ENCODE assay signal across 22 mouse cellular contexts in the genomic region with DNA sequence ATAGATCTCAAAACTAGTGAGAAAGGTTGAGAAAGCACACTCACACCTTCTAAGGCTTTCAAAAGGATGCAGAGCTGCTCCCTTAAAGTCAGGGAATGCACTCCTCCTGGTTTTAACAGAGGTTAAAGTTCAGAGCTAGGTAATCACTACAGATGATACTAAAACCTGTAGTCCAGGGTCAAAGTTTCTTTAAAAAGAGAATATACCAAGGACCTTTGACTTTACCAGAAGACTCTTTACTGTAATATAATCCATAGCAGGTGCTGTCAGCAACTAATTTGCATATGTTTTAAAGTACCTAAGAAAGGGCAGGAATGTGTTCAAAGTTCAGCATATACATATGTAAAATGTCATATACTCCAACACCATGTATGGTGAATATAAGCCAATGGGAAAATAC. TPM values are rescaled to one million over a fixed set of nuclear protein-coding genes. Genes with fewer than 3 reads are reported as not detected.
A peak's percentile ranks its signal among the peaks of the same experiment; 100 is the strongest.
DNase-seq lines count a peak whose midpoint lies in the region; ATAC-seq lines count a peak whose summit lies in the region.
"Had no signal": no experiment of that assay in that cellular context is flagged by ENCODE, and none has a peak within 500 bp of the region (broad histone marks: within the 10 kb centered on the region; RNA-seq: fewer than 3 reads in every experiment).

No protein-coding gene starts in this region.

- no peaks in the 10 kb centered on the region for H3K9me3 ChIP-seq in midbrain, embryonic 11.5 days (ENCODE audit: control insufficient read depth, low read length)
- H3K9me3 ChIP-seq in midbrain, embryonic 10.5 days (replicated peaks), result no peaks in the 10 kb centered on the region
- no peaks in the 10 kb centered on the region for H3K9me3 ChIP-seq in intestine, embryonic 16.5 days (ENCODE audit: control insufficient read depth, low read length)
- H3K9me3 ChIP-seq: embryonic facial prominence, embryonic 13.5 days; embryonic facial prominence, embryonic 15.5 days; forebrain, embryonic 10.5 days; forebrain, embryonic 12.5 days had no signal

- no peak for ATAC-seq in midbrain, embryonic 11.5 days (ENCODE audit: low FRiP score)
- peak; percentile 69 for ATAC-seq in intestine, embryonic 16.5 days
- no peak for ATAC-seq in frontal cortex, adult (ENCODE audit: low TSS enrichment)
- ATAC-seq: forebrain, embryonic 14.5 days had no signal

- H3K4me2 ChIP-seq in midbrain, embryonic 11.5 days, result no peak overlapping the region
- no peak overlapping the region for H3K4me2 ChIP-seq in intestine, embryonic 16.5 days (ENCODE audit: low read depth, low read length)
- H3K4me2 ChIP-seq: embryonic facial prominence, embryonic 13.5 days; embryonic facial prominence, embryonic 15.5 days; forebrain, embryonic 12.5 days had no signal

- H3K27ac ChIP-seq in midbrain, embryonic 11.5 days (ENCODE audit: low read depth, low read length), result no peak overlapping the region
- H3K27ac ChIP-seq in midbrain, embryonic 10.5 days (replicated peaks), result no peak overlapping the region
- H3K27ac ChIP-seq in intestine, embryonic 16.5 days (ENCODE audit: low read length), result no peak overlapping the region
- H3K27ac ChIP-seq: embryonic facial prominence, embryonic 13.5 days; embryonic facial prominence, embryonic 15.5 days; forebrain, embryonic 10.5 days; forebrain, embryonic 12.5 days had no signal

- no peak overlapping the region for H3K9ac ChIP-seq in midbrain, embryonic 11.5 days (ENCODE audit: low read length)
- no peak overlapping the region for H3K9ac ChIP-seq in intestine, embryonic 16.5 days (ENCODE audit: low read depth, low read length)
- H3K9ac ChIP-seq: embryonic facial prominence, embryonic 13.5 days; embryonic facial prominence, embryonic 15.5 days; forebrain, embryonic 12.5 days had no signal

- H3K27me3 ChIP-seq in midbrain, embryonic 11.5 days (ENCODE audit: control insufficient read depth, insufficient read depth, low read length), result no peaks in the 10 kb centered on the region
- H3K27me3 ChIP-seq in midbrain, embryonic 10.5 days (ENCODE audit: low read depth, poor library complexity, severe bottlenecking), result no peaks in the 10 kb centered on the region
- H3K27me3 ChIP-seq in intestine, embryonic 16.5 days (replicated peaks; ENCODE audit: control insufficient read depth, insufficient read depth, low read length), result no peaks in the 10 kb centered on the region
- H3K27me3 ChIP-seq: embryonic facial prominence, embryonic 13.5 days; embryonic facial prominence, embryonic 15.5 days; forebrain, embryonic 12.5 days had no signal

- H3K4me3 ChIP-seq in midbrain, embryonic 11.5 days (ENCODE audit: low read depth, low read length), result no peak overlapping the region
- no peak overlapping the region for H3K4me3 ChIP-seq in midbrain, embryonic 10.5 days
- no peak overlapping the region for H3K4me3 ChIP-seq in intestine, embryonic 16.5 days (ENCODE audit: low read length)
- H3K4me3 ChIP-seq: embryonic facial prominence, embryonic 13.5 days; embryonic facial prominence, embryonic 15.5 days; erythroblast, embryonic 14.5 days; forebrain, embryonic 10.5 days; forebrain, embryonic 12.5 days had no signal

- peak; percentile 39 for DNase-seq in midbrain, embryonic 11.5 days (ENCODE audit: low spot score, missing footprints)
- DNase-seq in midbrain, embryonic 10.5 days (ENCODE audit: low spot score), result no peak
- DNase-seq in large intestine, adult 2 months (ENCODE audit: low read depth, low spot score), result peak; percentile 52
- no peak for DNase-seq in spleen, postnatal 4 days (ENCODE audit: low spot score in 2 of 2)
- DNase-seq: adrenal gland, adult 2 months; adrenal gland, postnatal 10 days; adrenal gland, postnatal 25 days; cerebellum, adult 11 months; cerebellum, adult 18-20 months; cerebellum, adult 8-10 months; cerebellum, adult 9-11 months; cerebellum, postnatal 14 days; cerebellum, postnatal 36 days; embryo, embryonic 11 days had no signal

- no peaks in the 10 kb centered on the region for H3K4me1 ChIP-seq in midbrain, embryonic 11.5 days (ENCODE audit: control insufficient read depth, insufficient read depth, low read length)
- no peaks in the 10 kb centered on the region for H3K4me1 ChIP-seq in midbrain, embryonic 10.5 days
- peaks cover 6% of the 10 kb centered on the region; the same call in 1 of the 2 replicates for H3K4me1 ChIP-seq in intestine, embryonic 16.5 days (ENCODE audit: control insufficient read depth, insufficient read depth, low read length)
- H3K4me1 ChIP-seq: embryonic facial prominence, embryonic 15.5 days; forebrain, embryonic 10.5 days; forebrain, embryonic 12.5 days had no signal

- no peaks in the 10 kb centered on the region for H3K36me3 ChIP-seq in midbrain, embryonic 11.5 days (ENCODE audit: control insufficient read depth, insufficient read depth, low read length)
- no peaks in the 10 kb centered on the region for H3K36me3 ChIP-seq in midbrain, embryonic 10.5 days
- no peaks in the 10 kb centered on the region for H3K36me3 ChIP-seq in intestine, embryonic 16.5 days (ENCODE audit: control insufficient read depth, insufficient read depth, low read length)
- H3K36me3 ChIP-seq: embryonic facial prominence, embryonic 13.5 days; embryonic facial prominence, embryonic 15.5 days; forebrain, embryonic 10.5 days; forebrain, embryonic 12.5 days had no signal

RNA-seq across cellular contexts. Expression of a gene that starts 30.7 kb away (rescaled TPM):
- 22.4 and 25.1 TPM in 2 replicates for polyA plus RNA-seq in midbrain, embryonic 11.5 days (2014; fragmentation: Nextera tagmentation; extraction: Ambion mirVana)
- 23.8 and 24.8 TPM in 2 replicates for polyA plus RNA-seq in midbrain, embryonic 10.5 days (2016; fragmentation: Nextera tagmentation; extraction: Ambion mirVana)
- polyA plus RNA-seq in intestine, embryonic 16.5 days (2015; fragmentation: Nextera tagmentation; extraction: Ambion mirVana), result 28.9 and 30.5 TPM in 2 replicates
- 5.0 and 9.1 TPM in 2 replicates for polyA plus RNA-seq in large intestine, adult 2 months (2012; rRNA removed)

Comparison
In these comparisons a context has a peak if more than half of its experiments do, and no peak if none do; other contexts are left out.
1. DNase-seq: peak in midbrain, embryonic 11.5 days (single experiment) and large intestine, adult 2 months (single experiment); none in midbrain, embryonic 10.5 days (single experiment) and spleen, postnatal 4 days (0 of 2).